Mouse (Mus musculus): ENCODE measurements around the gene Slc4a3. TPM values are rescaled to one million over a fixed set of nuclear protein-coding genes. Genes with fewer than 3 reads are reported as not detected.

Gene Slc4a3
- polyA plus RNA-seq, 1 experiment from 2014 or later = 7.6 TPM

DNA sequence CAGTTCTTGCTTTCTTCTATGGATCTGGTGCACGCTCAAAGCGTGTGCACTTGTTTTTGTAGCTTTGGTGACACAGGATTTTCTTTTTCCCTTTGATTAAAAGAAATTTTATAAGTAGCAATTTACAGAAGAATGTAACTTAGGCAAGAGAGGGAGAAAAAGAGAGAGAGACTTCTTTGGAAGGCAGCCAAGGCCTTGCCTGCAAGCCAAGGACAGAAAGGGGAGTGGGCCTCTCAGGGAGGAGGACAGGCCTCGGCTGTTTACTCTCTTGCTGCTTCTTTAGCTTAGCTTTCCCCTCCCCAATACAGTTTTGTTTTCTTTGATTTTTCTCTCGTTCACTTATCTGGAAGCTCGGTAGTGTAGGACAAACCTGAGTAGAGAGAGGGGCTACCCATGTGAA lies 26.5 kb upstream of the Slc4a3 start:
- H3K27me3 ChIP-seq (replicated peaks; ENCODE audit: control insufficient read depth, insufficient read depth, low read length) = no peaks in the 10 kb centered on the region
- H3K27ac ChIP-seq (ENCODE audit: low read length) = peak overlapping the region; percentile 100
- H3K4me3 ChIP-seq (ENCODE audit: low read length) = no peak overlapping the region
- H3K4me2 ChIP-seq (ENCODE audit: low read depth, low read length) = peak overlapping the region; percentile 16; the same call in 1 of the 2 replicates
- no peaks in the 10 kb centered on the region for H3K36me3 ChIP-seq (ENCODE audit: control insufficient read depth, insufficient read depth, low read length)
- ATAC-seq = no peak
- peaks cover 23% of the 10 kb centered on the region for H3K4me1 ChIP-seq (ENCODE audit: control insufficient read depth, insufficient read depth, low read length)
- WGBS = 34% methylated on average over 5 of the region's 5 CpGs
- peak overlapping the region; percentile 36; the same call in 1 of the 2 replicates for H3K9ac ChIP-seq (ENCODE audit: low read depth, low read length)
- no peaks in the 10 kb centered on the region for H3K9me3 ChIP-seq (ENCODE audit: control insufficient read depth, low read length)

DNA sequence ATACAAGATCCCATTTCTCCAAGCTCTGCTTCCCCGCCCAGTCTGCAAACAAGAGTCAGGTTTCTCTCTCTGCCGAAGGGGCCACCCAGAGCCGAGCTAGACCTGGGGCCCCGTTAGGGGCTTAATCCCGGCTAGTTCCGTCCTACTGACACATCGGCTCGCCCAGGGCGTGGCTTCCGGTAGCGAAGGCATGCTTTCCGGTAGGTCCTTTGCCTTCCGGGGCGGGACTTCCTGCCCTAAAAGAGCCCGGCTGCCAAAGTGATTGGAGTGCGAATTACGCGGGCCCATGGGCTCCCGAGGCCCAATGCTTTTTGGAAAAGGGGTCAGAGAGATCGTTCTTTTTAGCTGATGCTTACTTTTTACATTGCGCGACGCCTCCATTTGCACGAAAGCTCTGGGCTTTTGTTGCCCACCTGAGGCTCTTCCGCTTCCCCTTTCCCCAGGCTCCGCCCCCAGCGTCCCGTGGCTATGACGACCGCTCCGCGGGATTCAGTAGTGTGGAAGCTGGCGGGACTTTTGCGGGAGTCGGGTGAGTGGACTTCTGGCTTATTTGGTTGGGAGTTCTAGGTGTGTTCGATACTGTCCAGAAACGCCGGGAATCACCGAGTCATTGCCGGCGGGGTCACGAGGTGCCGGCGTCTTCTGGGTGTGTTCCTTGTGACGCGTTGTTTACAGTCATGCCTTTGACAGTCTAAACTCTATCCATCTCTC lies 24.6 kb upstream of the Slc4a3 start, which contains the start of gene Stk11ip:
Gene Stk11ip (plus strand): TSS at position 209 of the 711 bp plus-strand sequence.
- peak within 1 kb of the TSS; percentile 68 for H3K4me3 ChIP-seq (ENCODE audit: low read length)
- no peaks in the 10 kb centered on the region for H3K27me3 ChIP-seq (replicated peaks; ENCODE audit: control insufficient read depth, insufficient read depth, low read length)
- H3K4me2 ChIP-seq (ENCODE audit: low read depth, low read length) = peak within 1 kb of the TSS; percentile 70
- peak within 1 kb of the TSS; percentile 58 for H3K9ac ChIP-seq (ENCODE audit: low read depth, low read length)
- H3K9me3 ChIP-seq (ENCODE audit: control insufficient read depth, low read length) = no peaks in the 10 kb centered on the region
- H3K27ac ChIP-seq (ENCODE audit: low read length) = peak within 1 kb of the TSS; percentile 100
- peaks cover 23% of the 10 kb centered on the region for H3K4me1 ChIP-seq (ENCODE audit: control insufficient read depth, insufficient read depth, low read length)
- WGBS = under 1% methylated on average over 46 of the region's 46 CpGs
- peak; percentile 99 for ATAC-seq
- H3K36me3 ChIP-seq (ENCODE audit: control insufficient read depth, insufficient read depth, low read length) = no peaks in the 10 kb centered on the region

DNA sequence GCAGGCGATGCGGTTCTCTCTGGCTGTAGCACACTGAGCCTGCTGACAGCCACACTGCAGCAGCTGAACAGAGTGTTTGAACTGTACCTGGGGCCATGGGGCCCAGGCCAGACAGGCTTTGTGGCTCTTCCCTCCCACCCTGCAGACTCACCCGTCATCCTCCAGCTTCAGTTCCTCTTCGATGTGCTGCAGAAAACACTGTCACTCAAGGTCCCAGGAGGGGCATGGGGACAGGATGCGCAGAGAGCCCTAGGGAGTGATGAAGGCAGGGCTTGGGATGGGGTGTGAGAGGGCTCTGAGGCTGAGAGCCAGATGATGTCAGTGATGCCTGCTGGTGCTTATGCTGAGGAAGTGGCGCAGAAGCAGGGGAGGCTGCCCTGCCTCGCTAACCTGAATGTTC lies 21.4 kb upstream of the Slc4a3 start:
- H3K27ac ChIP-seq (ENCODE audit: low read length) = no peak overlapping the region
- H3K27me3 ChIP-seq (replicated peaks; ENCODE audit: control insufficient read depth, insufficient read depth, low read length) = no peaks in the 10 kb centered on the region
- H3K4me1 ChIP-seq (ENCODE audit: control insufficient read depth, insufficient read depth, low read length) = peaks cover 12% of the 10 kb centered on the region
- 89% methylated on average over 7 of the region's 7 CpGs for WGBS
- H3K9ac ChIP-seq (ENCODE audit: low read depth, low read length) = no peak overlapping the region
- no peak for ATAC-seq
- peaks cover 5% of the 10 kb centered on the region; the same call in 1 of the 2 replicates for H3K36me3 ChIP-seq (ENCODE audit: control insufficient read depth, insufficient read depth, low read length)
- H3K4me2 ChIP-seq (ENCODE audit: low read depth, low read length) = no peak overlapping the region
- no peaks in the 10 kb centered on the region for H3K9me3 ChIP-seq (ENCODE audit: control insufficient read depth, low read length)
- H3K4me3 ChIP-seq (ENCODE audit: low read length) = no peak overlapping the region

DNA sequence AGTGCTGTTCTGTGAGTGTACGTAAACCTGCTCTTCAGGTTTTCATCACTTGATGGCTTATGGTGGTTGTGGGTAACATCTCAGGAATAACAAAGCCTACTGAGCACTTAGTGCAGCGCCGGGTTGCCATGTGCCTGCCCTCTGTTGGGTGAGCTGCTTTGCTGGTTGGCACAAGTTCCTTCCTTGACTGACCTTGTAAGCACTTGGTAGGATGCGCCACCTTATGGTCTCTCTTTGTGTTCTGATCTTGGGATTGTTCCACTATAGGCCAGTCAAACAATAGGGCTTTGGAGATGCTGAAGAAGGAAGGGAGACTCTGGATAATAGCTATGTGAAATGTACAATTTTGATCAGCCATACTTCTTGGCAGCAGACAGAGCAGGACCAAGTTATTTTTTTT lies 15.5 kb upstream of the Slc4a3 start:
- Histone ChIP-seq H3K9ac (ENCODE audit: low read depth, low read length) (no peak overlapping the region), H3K27me3 (replicated peaks; ENCODE audit: control insufficient read depth, insufficient read depth, low read length) (no peaks in the 10 kb centered on the region), H3K36me3 (ENCODE audit: control insufficient read depth, insufficient read depth, low read length) (peaks cover 5% of the 10 kb centered on the region; the same call in 1 of the 2 replicates), H3K4me1 (ENCODE audit: control insufficient read depth, insufficient read depth, low read length) (no peaks in the 10 kb centered on the region), H3K4me3 (ENCODE audit: low read length) (no peak overlapping the region), H3K4me2 (ENCODE audit: low read depth, low read length) (no peak overlapping the region), H3K27ac (ENCODE audit: low read length) (no peak overlapping the region), H3K9me3 (ENCODE audit: control insufficient read depth, low read length) (no peaks in the 10 kb centered on the region)
- WGBS = 82% methylated on average over 4 of the region's 4 CpGs
- ATAC-seq = 0 out of 2 replicates have a peak, but pooled peaks have one; percentile 38

DNA sequence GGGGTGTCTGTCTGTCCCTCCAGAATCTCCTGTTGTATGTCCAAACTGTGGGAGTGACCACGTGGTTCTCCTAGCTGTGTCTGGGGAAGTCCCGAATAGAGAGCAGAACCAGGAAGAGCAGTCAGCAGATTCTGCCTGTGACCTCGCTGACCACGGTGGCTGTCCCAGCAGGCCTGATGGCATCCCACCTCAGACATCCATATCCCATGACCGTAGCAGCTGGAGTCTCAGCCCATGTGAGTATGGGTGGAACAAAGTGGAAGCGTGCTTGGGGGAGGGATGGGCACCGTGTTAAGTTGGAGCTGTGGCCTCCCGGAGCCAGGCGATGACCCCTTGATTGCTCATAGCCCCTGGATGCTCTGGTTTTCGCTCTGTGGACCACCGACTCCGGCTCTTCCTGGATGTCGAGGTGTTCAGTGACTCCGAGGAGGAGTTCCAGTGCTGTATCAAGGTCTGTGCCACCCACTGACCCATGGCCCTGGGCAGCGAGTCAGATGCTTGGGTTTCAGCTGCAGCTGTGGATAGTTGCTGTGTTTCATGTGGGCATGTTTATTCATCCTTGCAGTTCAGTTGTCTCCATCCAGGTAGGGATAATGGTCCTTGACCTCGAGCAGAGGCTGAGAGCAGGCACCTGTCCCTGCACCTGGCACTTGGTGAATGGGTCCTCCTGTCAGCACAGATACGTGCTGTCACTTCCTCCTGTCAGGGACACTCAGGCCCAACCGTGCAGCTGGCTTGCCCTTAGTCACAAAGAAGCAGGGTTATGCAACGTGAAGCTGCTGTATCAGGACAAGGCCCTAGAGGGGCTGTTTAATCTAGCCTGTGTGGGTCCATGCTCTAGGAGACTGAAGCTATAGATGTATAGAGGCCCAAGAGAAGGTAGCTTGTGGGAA lies 13.5 kb upstream of the Slc4a3 start:
- ATAC-seq = no peak
- Histone ChIP-seq H3K9ac (ENCODE audit: low read depth, low read length) (no peak overlapping the region), H3K36me3 (ENCODE audit: control insufficient read depth, insufficient read depth, low read length) (peaks cover 8% of the 10 kb centered on the region), H3K4me3 (ENCODE audit: low read length) (no peak overlapping the region), H3K27me3 (replicated peaks; ENCODE audit: control insufficient read depth, insufficient read depth, low read length) (no peaks in the 10 kb centered on the region), H3K27ac (ENCODE audit: low read length) (no peak overlapping the region), H3K9me3 (ENCODE audit: control insufficient read depth, low read length) (no peaks in the 10 kb centered on the region), H3K4me1 (ENCODE audit: control insufficient read depth, insufficient read depth, low read length) (no peaks in the 10 kb centered on the region), H3K4me2 (ENCODE audit: low read depth, low read length) (no peak overlapping the region)
- WGBS = 93% methylated on average over 19 of the region's 19 CpGs

DNA sequence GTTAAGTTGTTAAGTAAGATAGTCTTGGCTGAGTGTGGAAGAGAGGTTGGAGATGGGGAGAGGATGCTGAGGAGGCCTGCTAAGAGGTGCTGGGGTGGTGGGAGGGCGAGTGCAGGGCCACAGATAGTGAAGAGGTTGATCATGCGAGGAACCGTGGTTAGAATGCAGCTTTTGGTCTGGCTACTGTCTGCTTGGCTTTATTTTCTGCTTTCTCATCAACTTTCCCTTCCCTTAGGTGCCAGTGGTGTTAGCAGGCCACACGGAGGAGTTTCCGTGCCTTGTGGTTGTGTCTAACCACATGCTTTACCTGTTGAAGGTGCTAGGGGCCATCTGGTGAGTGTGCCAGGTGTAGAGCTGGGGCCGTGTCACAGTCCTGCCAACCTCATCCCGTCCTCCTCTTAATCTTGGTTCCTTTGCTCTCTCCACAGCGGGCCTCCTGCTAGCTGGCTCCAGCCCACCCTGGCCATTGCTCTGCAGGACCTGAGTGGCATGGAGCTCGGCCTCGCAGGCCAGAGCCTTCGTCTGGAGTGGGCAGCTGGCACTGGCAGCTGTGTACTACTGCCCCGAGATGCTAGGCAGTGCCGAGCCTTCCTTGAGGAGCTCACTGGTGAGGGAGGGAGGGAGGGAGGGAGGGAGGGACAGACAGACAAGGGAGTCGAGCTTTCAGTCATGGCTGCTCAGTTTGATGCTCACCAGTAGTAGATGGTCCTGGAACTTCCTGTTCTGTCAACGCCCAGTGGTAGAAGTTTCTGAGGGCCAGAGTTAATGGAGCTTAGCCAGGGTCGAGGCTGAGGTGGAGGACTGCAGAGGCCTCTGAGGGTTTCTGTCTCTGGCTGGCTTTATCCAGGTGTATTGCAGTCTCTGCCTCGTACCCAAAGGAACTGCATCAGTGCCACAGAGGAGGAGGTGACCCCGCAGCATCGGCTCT lies 12.5 kb upstream of the Slc4a3 start:
- no peak for ATAC-seq
- Histone ChIP-seq H3K27ac (ENCODE audit: low read length) (no peak overlapping the region), H3K9me3 (ENCODE audit: control insufficient read depth, low read length) (no peaks in the 10 kb centered on the region), H3K4me1 (ENCODE audit: control insufficient read depth, insufficient read depth, low read length) (0 out of 2 replicates have a peak, but pooled peaks cover under 1% of the 10 kb centered on the region), H3K36me3 (ENCODE audit: control insufficient read depth, insufficient read depth, low read length) (peaks cover 6% of the 10 kb centered on the region), H3K4me3 (ENCODE audit: low read length) (no peak overlapping the region), H3K27me3 (replicated peaks; ENCODE audit: control insufficient read depth, insufficient read depth, low read length) (no peaks in the 10 kb centered on the region), H3K9ac (ENCODE audit: low read depth, low read length) (no peak overlapping the region), H3K4me2 (ENCODE audit: low read depth, low read length) (no peak overlapping the region)
- 88% methylated on average over 19 of the region's 19 CpGs for WGBS

DNA sequence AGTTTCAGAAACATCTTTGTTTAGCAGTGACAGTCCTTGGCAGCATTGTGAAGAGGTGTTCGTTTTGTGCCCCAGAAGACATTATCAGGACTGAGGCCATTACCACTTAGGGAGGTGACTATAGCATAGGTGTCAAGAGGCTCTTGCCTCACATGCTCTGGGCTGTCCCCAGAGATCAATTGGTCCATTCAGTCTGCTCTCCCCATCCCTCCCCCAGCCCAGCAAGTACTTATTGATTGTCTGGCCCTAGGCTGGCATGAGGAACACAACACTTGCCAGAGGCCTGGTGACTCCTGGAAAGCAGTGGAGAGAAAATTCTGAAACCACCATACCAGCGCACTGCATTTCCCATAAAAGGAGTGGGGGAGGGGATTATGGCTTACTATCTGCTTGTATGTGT lies 8.5 kb upstream of the Slc4a3 start:
- ATAC-seq = no peak
- H3K27ac ChIP-seq (ENCODE audit: low read length) = no peak overlapping the region
- H3K4me2 ChIP-seq (ENCODE audit: low read depth, low read length) = no peak overlapping the region
- no peak overlapping the region for H3K4me3 ChIP-seq (ENCODE audit: low read length)
- no peaks in the 10 kb centered on the region for H3K9me3 ChIP-seq (ENCODE audit: control insufficient read depth, low read length)
- no peak overlapping the region for H3K9ac ChIP-seq (ENCODE audit: low read depth, low read length)
- H3K4me1 ChIP-seq (ENCODE audit: control insufficient read depth, insufficient read depth, low read length) = 0 out of 2 replicates have a peak, but pooled peaks cover 5% of the 10 kb centered on the region
- peaks cover 6% of the 10 kb centered on the region for H3K36me3 ChIP-seq (ENCODE audit: control insufficient read depth, insufficient read depth, low read length)
- 76% methylated on average over 2 of the region's 2 CpGs for WGBS
- H3K27me3 ChIP-seq (replicated peaks; ENCODE audit: control insufficient read depth, insufficient read depth, low read length) = no peaks in the 10 kb centered on the region

DNA sequence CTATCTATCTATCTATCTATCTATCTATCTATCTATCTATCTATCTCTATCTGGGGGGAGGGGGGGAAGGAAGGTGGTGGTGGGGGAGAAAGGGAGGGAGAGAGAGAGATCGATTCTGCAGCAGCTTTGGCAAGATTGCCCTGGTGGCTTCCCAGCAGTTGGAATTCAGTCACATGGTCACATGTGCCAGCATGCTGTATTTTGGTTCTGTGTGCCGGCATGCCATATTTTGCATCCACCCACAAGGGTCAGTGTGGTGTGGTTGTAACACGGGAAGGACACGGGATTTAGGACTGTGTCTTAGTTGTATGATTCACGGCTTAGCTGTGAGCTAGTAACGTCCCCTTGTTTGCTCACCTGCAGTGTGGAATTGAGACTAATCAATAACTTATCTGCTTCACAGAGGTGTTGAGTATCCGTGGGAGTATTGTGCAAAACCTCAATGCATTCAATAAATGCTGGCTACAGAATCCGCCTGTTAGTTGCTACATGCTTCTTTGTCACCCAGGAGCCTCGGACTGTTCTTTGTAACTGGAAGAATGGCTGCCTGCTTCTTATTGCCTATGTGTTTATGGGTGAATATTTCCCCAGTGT lies 7.4 kb upstream of the Slc4a3 start:
- H3K36me3 ChIP-seq (ENCODE audit: control insufficient read depth, insufficient read depth, low read length) = peaks cover 6% of the 10 kb centered on the region; the same call in 1 of the 2 replicates
- no peak overlapping the region for H3K9ac ChIP-seq (ENCODE audit: low read depth, low read length)
- no peak overlapping the region for H3K4me2 ChIP-seq (ENCODE audit: low read depth, low read length)
- H3K4me3 ChIP-seq (ENCODE audit: low read length) = no peak overlapping the region
- H3K27ac ChIP-seq (ENCODE audit: low read length) = peak overlapping the region; percentile 27; the same call in 1 of the 2 replicates
- WGBS = 61% methylated on average over 9 of the region's 9 CpGs
- peak; percentile 40 for ATAC-seq
- 0 out of 2 replicates have a peak, but pooled peaks cover 5% of the 10 kb centered on the region for H3K4me1 ChIP-seq (ENCODE audit: control insufficient read depth, insufficient read depth, low read length)
- H3K9me3 ChIP-seq (ENCODE audit: control insufficient read depth, low read length) = no peaks in the 10 kb centered on the region
- H3K27me3 ChIP-seq (replicated peaks; ENCODE audit: control insufficient read depth, insufficient read depth, low read length) = no peaks in the 10 kb centered on the region

Data from intestine, embryonic 16.5 days (tissue).